Mouse (Mus musculus): ENCODE data around the gene Comt.

DNA sequence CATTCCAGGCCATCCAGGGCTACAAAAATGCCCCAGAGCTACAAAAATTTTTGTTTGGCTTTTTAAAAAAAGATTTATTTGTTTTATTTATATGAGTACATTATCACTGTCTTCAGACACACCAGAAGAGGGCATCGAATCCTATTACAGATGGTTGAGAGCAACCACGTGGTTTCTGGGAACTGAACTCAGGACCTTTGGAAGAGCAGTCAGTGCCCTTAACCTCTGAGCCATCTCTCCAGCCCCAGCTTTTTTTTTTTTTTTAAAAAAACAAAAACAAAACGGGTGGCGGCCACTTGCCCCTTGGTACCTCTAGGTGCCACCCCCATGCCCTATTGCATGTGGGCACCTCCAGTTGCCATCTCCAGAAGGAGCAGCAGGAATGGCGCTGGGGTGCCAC lies 9.2 kb downstream of the Comt start:
- TF ChIP-seq CTCF (IDR thresholded peaks at IDR 0.05) (no peak), POLR2A (IDR thresholded peaks at IDR 0.05; ENCODE audit: insufficient read depth, low read depth, low read length) (no peak)

All from heart, adult 2 months (tissue).